Mouse (Mus musculus) testis, adult 2 months (tissue): ENCODE measurements around the gene Arhgap15. TPM values are rescaled to one million over a fixed set of nuclear protein-coding genes. Genes with fewer than 3 reads are reported as not detected.

Experiments used
- H3K27ac ChIP-seq: fragments of 200-500 bp; 2 replicates; pipeline ENCODE4 v1.5.1; 2012; ENCODE audit warnings: low read depth, low read length; ENCODE audit not compliant: control insufficient read depth, insufficient read depth
- H3K27me3 ChIP-seq: fragments of 200-500 bp; 2 replicates; pipeline ENCODE4 v1.6.1; 2012; ENCODE audit warnings: mild to moderate bottlenecking, low read length, moderate library complexity; ENCODE audit not compliant: control insufficient read depth, insufficient read depth
- H3K36me3 ChIP-seq: fragments of 200-500 bp; 2 replicates; pipeline ENCODE4 v1.6.1; 2012; ENCODE audit warnings: mild to moderate bottlenecking, low read length; ENCODE audit not compliant: control insufficient read depth, insufficient read depth
- H3K4me1 ChIP-seq: fragments of 200-500 bp; 2 replicates; pipeline ENCODE4 v1.6.1; 2012; ENCODE audit warnings: low read length; ENCODE audit not compliant: control insufficient read depth, insufficient read depth
- H3K4me3 ChIP-seq: fragments of 200-500 bp; 2 replicates; pipeline ENCODE4 v1.5.1; 2012; ENCODE audit warnings: low read depth, mild to moderate bottlenecking, low read length, moderate library complexity, mixed read lengths; ENCODE audit not compliant: control insufficient read depth
- CTCF ChIP-seq: fragments of 200-500 bp; IDR thresholded peaks from 2 replicates; pipeline ENCODE4 v1.5.1; 2012; ENCODE audit warnings: low read depth, mild to moderate bottlenecking, inconsistent platforms, low read length, moderate library complexity; ENCODE audit not compliant: control insufficient read depth, insufficient read depth, insufficient replicate concordance
- POLR2A ChIP-seq: fragments of 200-500 bp; IDR thresholded peaks from 2 replicates; pipeline ENCODE4 v1.6.1; 2012; ENCODE audit warnings: low read depth, mild to moderate bottlenecking, inconsistent platforms, low read length, moderate library complexity; ENCODE audit not compliant: control insufficient read depth
- polyA plus RNA-seq: library from polyadenylated mRNA; depleted of rRNA; stranded (reverse); fragments of >200 nt; gene quantifications from 2 replicates; pipeline ENCODE4 v1.2.3, GENCODE M21; 2012

The Arhgap15 gene
- polyA plus RNA-seq, 1 experiment, result 0.43 TPM

DNA sequence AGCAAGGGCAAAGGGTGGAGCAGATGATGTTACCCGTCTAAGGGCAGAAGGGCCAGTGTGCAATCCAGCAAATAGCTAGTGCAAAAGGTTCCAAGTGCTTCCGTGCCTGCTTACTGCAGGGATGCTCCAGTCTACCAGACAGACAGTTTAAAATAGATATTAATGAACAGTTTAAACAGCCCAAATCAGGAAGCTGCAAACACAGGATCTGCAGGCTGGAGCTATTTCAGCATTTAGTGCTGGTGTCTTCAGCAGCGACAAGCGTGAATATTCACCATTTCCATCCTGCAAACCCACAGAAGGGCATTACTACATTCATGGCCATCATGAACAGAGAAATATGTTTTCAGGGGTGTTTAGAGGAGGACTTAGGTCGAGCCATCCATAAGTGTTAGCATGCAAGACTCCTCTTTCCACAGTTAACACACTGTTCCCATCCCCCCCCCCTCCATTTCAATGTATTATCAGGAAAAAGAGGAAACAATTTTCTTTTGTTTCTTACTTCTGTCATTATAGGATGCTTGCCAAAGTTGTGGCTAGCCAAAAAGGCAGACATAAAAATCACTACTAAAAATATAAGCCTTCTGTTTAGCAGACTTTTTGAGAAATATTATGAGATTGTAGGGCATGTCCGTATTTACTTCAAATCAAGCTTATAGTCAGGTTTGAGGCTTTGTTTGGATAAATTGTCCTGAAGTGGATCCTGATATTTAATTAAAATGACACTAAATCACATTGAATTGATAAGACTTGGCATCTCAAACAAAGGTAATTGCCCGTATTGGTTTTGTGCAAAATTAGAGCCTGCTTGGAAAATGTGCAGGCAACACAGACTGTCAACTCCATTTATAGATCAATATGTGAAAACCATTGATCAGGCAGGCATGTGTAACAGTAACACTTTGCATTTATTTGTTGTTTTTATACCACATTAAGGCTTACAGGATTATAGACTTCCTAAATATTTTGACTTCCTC lies 35.4 kb downstream of the Arhgap15 start:
- Histone ChIP-seq H3K27ac (no peak overlapping the region), H3K36me3 (no peaks in the 10 kb centered on the region), H3K4me1 (no peaks in the 10 kb centered on the region), H3K27me3 (no peaks in the 10 kb centered on the region), H3K4me3 (no peak overlapping the region)
- TF ChIP-seq POLR2A (no peak), CTCF (no peak)

GRCm38 (mm10) chr2:43786101-43786500 lies 37.5 kb downstream of the Arhgap15 start:
- no peaks in the 10 kb centered on the region for H3K36me3 ChIP-seq
- TF ChIP-seq CTCF (no peak), POLR2A (no peak)
- H3K4me3 ChIP-seq, result no peak overlapping the region
- no peaks in the 10 kb centered on the region for H3K27me3 ChIP-seq
- no peaks in the 10 kb centered on the region for H3K4me1 ChIP-seq
- no peak overlapping the region for H3K27ac ChIP-seq

- Histone ChIP-seq H3K36me3 (no peaks in the 10 kb centered on the region), H3K27ac (no peak overlapping the region), H3K4me3 (no peak overlapping the region), H3K27me3 (no peaks in the 10 kb centered on the region), H3K4me1 (no peaks in the 10 kb centered on the region)
- TF ChIP-seq CTCF (peak; percentile 27; the same call in 1 of the 2 replicates), POLR2A (no peak)
Measured at GRCm38 (mm10) chr2:43787141-43787540, 38.5 kb downstream of the Arhgap15 start.

DNA sequence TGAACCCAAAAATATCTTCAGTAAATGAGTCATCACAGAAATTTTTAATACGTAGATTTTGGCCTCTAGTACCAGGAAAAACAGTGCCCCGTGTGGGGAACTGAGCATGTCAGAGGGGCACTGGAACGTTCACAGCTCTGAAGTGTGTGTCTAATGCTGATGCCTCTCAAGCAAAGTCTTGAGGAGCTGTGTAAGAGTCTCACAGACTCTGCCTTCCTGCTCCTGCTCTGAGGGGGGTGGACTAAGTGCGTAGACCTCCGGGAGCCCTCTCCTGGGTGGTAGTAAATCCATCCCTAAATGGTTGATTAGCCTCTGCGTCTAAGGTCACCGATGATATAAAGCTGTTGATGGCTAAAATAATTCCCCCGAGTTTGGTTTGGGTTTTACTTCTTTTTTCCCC lies 39.9 kb downstream of the Arhgap15 start:
- H3K4me3 ChIP-seq, result no peak overlapping the region
- H3K4me1 ChIP-seq, result no peaks in the 10 kb centered on the region
- no peaks in the 10 kb centered on the region for H3K27me3 ChIP-seq
- H3K36me3 ChIP-seq, result no peaks in the 10 kb centered on the region
- H3K27ac ChIP-seq, result no peak overlapping the region
- TF ChIP-seq POLR2A, result no peak
- no peak for TF ChIP-seq CTCF

DNA sequence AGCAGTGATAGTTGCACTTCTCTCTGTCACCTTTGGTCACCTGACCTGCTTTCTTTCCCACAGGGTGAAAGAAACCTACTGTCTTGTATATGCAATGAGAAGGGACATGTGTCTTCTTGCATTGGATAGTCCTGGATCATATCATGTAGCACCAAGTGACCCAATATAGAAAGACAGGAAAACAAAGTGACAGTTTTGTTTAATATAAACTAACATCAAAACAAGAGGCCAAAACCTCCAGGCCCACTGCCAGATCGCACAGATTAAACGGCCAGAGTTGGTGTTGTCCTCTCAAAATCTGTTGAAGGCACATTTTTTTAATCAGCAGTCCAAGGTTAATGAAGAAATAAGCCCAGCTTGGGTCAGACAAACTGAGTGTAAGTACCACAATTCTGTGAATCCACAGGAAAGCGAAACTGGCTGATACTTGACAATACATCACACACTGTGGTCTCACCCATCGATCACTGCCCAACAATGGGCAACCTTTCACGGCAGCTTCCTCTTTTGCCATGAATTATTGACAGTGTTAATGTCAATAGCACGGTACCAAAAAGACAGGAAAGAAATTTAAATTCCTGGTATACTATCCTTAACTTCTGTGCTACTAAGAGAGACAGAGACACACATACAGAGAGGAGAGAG lies 41.5 kb downstream of the Arhgap15 start:
- no peak overlapping the region for H3K27ac ChIP-seq
- H3K36me3 ChIP-seq, result no peaks in the 10 kb centered on the region
- TF ChIP-seq CTCF (no peak), POLR2A (no peak)
- no peak overlapping the region for H3K4me3 ChIP-seq
- H3K4me1 ChIP-seq, result no peaks in the 10 kb centered on the region
- H3K27me3 ChIP-seq, result no peaks in the 10 kb centered on the region

- no peak for TF ChIP-seq POLR2A
- no peak for TF ChIP-seq CTCF
- Histone ChIP-seq H3K36me3 (no peaks in the 10 kb centered on the region), H3K4me1 (no peaks in the 10 kb centered on the region), H3K4me3 (no peak overlapping the region), H3K27me3 (no peaks in the 10 kb centered on the region), H3K27ac (no peak overlapping the region)
Measured at GRCm38 (mm10) chr2:43791575-43791974, 43.0 kb downstream of the Arhgap15 start.

GRCm38 (mm10) chr2:43793105-43793504 lies 44.5 kb downstream of the Arhgap15 start:
- H3K4me3 ChIP-seq, result no peak overlapping the region
- H3K27ac ChIP-seq, result no peak overlapping the region
- H3K4me1 ChIP-seq, result no peaks in the 10 kb centered on the region
- H3K27me3 ChIP-seq, result no peaks in the 10 kb centered on the region
- TF ChIP-seq POLR2A (no peak), CTCF (no peak)
- H3K36me3 ChIP-seq, result no peaks in the 10 kb centered on the region
